Mouse (Mus musculus): ENCODE data around the gene Sf3a2. TPM values are rescaled to one million over a fixed set of nuclear protein-coding genes. Genes with fewer than 3 reads are reported as not detected.
"Not testable (repeated sequence)": the region's sequence is repeated elsewhere in the genome, so short reads cannot be mapped to it uniquely, and the experiment has no call there.

Sf3a2 gene
- polyA plus RNA-seq, 1 experiment = 69.3 TPM

GRCm38 (mm10) chr10:80817164-80817563, 19.2 kb downstream of the Sf3a2 start:
- H3K4me3 ChIP-seq (replicated peaks) = no peak overlapping the region
- H3K27me3 ChIP-seq (ENCODE audit: control insufficient read depth) = peaks cover 17% of the 10 kb centered on the region
- TF ChIP-seq TAL1 (IDR thresholded peaks at IDR 0.05; ENCODE audit: low read length) (no peak), GATA1 (IDR thresholded peaks at IDR 0.05; ENCODE audit: low read length) (no peak)
- H3K4me1 ChIP-seq (ENCODE audit: control insufficient read depth) = peaks cover 42% of the 10 kb centered on the region
- H3K36me3 ChIP-seq (ENCODE audit: control insufficient read depth) = no peaks in the 10 kb centered on the region; the same call in 1 of the 2 replicates
- peaks cover 3% of the 10 kb centered on the region; the same call in 1 of the 2 replicates for H3K9me3 ChIP-seq (ENCODE audit: control insufficient read depth, low read length)

GRCm38 (mm10) chr10:80817955-80818354, 20.0 kb downstream of the Sf3a2 start:
- not testable (repeated sequence) for H3K36me3 ChIP-seq (ENCODE audit: control insufficient read depth); H3K27me3 ChIP-seq (ENCODE audit: control insufficient read depth); H3K4me3 ChIP-seq (replicated peaks); H3K9me3 ChIP-seq (ENCODE audit: control insufficient read depth, low read length)
- peaks cover 49% of the 10 kb centered on the region for H3K4me1 ChIP-seq (ENCODE audit: control insufficient read depth)

- peaks cover 54% of the 10 kb centered on the region for H3K4me1 ChIP-seq (ENCODE audit: control insufficient read depth)
- no peaks in the 10 kb centered on the region for H3K9me3 ChIP-seq (ENCODE audit: control insufficient read depth, low read length)
- peak overlapping the region; percentile 47 for H3K4me3 ChIP-seq (replicated peaks)
- H3K36me3 ChIP-seq (ENCODE audit: control insufficient read depth) = no peaks in the 10 kb centered on the region; the same call in 1 of the 2 replicates
- TF ChIP-seq GATA1 (IDR thresholded peaks at IDR 0.05; ENCODE audit: low read length) (peak; percentile 86), TAL1 (IDR thresholded peaks at IDR 0.05; ENCODE audit: low read length) (peak; percentile 67)
- H3K27me3 ChIP-seq (ENCODE audit: control insufficient read depth) = peaks cover 3% of the 10 kb centered on the region
Measured at GRCm38 (mm10) chr10:80818599-80819281, 20.7 kb downstream of the Sf3a2 start.

GRCm38 (mm10) chr10:80819406-80819805, 21.4 kb downstream of the Sf3a2 start:
- Histone ChIP-seq H3K4me1 (ENCODE audit: control insufficient read depth) (peaks cover 60% of the 10 kb centered on the region), H3K36me3 (ENCODE audit: control insufficient read depth) (no peaks in the 10 kb centered on the region; the same call in 1 of the 2 replicates), H3K4me3 (replicated peaks) (peak overlapping the region; percentile 47), H3K9me3 (ENCODE audit: control insufficient read depth, low read length) (no peaks in the 10 kb centered on the region), H3K27me3 (ENCODE audit: control insufficient read depth) (peaks cover 3% of the 10 kb centered on the region; the same call in 1 of the 2 replicates)
- TF ChIP-seq GATA1 (IDR thresholded peaks at IDR 0.05; ENCODE audit: low read length) = no peak
- no peak for TF ChIP-seq TAL1 (IDR thresholded peaks at IDR 0.05; ENCODE audit: low read length)

GRCm38 (mm10) chr10:80821991-80822390, 24.0 kb downstream of the Sf3a2 start:
- peaks cover 68% of the 10 kb centered on the region for H3K4me1 ChIP-seq (ENCODE audit: control insufficient read depth)
- TF ChIP-seq GATA1 (IDR thresholded peaks at IDR 0.05; ENCODE audit: low read length) = no peak
- no peak for TF ChIP-seq TAL1 (IDR thresholded peaks at IDR 0.05; ENCODE audit: low read length)
- no peaks in the 10 kb centered on the region for H3K27me3 ChIP-seq (ENCODE audit: control insufficient read depth)
- H3K4me3 ChIP-seq (replicated peaks) = no peak overlapping the region
- H3K9me3 ChIP-seq (ENCODE audit: control insufficient read depth, low read length) = no peaks in the 10 kb centered on the region
- no peaks in the 10 kb centered on the region; the same call in 1 of the 2 replicates for H3K36me3 ChIP-seq (ENCODE audit: control insufficient read depth)

DNA sequence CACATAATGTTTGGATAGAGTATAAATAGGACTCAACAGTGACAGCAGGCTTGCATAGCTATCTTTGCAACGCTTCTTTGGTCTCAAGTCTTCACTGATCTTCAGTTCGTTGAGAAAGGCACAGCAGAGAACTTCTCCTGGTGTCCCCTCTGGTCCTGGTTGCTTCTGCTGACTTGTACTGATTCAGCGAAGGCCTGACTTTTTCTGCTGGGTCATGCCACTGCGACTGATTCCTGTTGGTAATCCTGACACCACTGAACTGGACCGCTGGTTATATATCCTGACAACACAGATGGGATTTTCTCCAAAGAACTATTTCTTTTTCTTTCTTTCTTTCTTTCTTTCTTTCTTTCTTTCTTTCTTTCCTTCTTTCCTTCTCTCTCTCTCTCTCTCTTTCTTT, 24.5 kb downstream of the Sf3a2 start:
- H3K4me1 ChIP-seq (ENCODE audit: control insufficient read depth) = peaks cover 68% of the 10 kb centered on the region
- peaks cover 5% of the 10 kb centered on the region for H3K36me3 ChIP-seq (ENCODE audit: control insufficient read depth)
- no peaks in the 10 kb centered on the region for H3K27me3 ChIP-seq (ENCODE audit: control insufficient read depth)
- H3K9me3 ChIP-seq (ENCODE audit: control insufficient read depth, low read length) = no peaks in the 10 kb centered on the region
- peak overlapping the region; percentile 1 for H3K4me3 ChIP-seq (replicated peaks)
- TF ChIP-seq TAL1 (IDR thresholded peaks at IDR 0.05; ENCODE audit: low read length) = no peak
- TF ChIP-seq GATA1 (IDR thresholded peaks at IDR 0.05; ENCODE audit: low read length) = no peak

DNA sequence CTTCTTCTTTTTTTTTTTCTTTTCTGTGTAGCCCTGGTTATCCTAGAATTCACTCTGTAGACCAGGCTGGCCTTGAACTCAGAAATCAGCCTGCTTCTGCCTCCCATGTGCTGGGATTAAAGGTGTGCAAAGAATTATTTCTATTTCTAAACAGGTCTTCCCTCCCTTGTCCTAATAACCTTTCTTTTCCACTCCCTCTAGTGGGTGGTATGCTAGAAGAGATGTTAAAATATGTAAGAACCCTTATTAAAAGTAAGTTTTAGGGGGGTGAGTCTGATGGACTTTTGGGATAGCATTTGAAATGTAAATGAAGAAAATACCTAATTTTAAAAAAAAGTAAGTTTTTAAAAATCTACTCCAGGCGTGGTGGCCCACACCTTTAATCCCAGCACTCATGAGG, 25.3 kb downstream of the Sf3a2 start:
- no peak for TF ChIP-seq TAL1 (IDR thresholded peaks at IDR 0.05; ENCODE audit: low read length)
- no peak for TF ChIP-seq GATA1 (IDR thresholded peaks at IDR 0.05; ENCODE audit: low read length)
- no peak overlapping the region for H3K4me3 ChIP-seq (replicated peaks)
- H3K9me3 ChIP-seq (ENCODE audit: control insufficient read depth, low read length) = no peaks in the 10 kb centered on the region
- peaks cover 13% of the 10 kb centered on the region for H3K36me3 ChIP-seq (ENCODE audit: control insufficient read depth)
- H3K27me3 ChIP-seq (ENCODE audit: control insufficient read depth) = no peaks in the 10 kb centered on the region
- H3K4me1 ChIP-seq (ENCODE audit: control insufficient read depth) = peaks cover 72% of the 10 kb centered on the region

GRCm38 (mm10) chr10:80823847-80824643, 26.0 kb downstream of the Sf3a2 start:
- peaks cover 69% of the 10 kb centered on the region for H3K4me1 ChIP-seq (ENCODE audit: control insufficient read depth)
- H3K9me3 ChIP-seq (ENCODE audit: control insufficient read depth, low read length) = no peaks in the 10 kb centered on the region
- no peaks in the 10 kb centered on the region for H3K27me3 ChIP-seq (ENCODE audit: control insufficient read depth)
- H3K4me3 ChIP-seq (replicated peaks) = no peak overlapping the region
- TF ChIP-seq GATA1 (IDR thresholded peaks at IDR 0.05; ENCODE audit: low read length) (no peak), TAL1 (IDR thresholded peaks at IDR 0.05; ENCODE audit: low read length) (no peak)
- H3K36me3 ChIP-seq (ENCODE audit: control insufficient read depth) = peaks cover 19% of the 10 kb centered on the region

- Histone ChIP-seq H3K9me3 (ENCODE audit: control insufficient read depth, low read length) (no peaks in the 10 kb centered on the region), H3K4me1 (ENCODE audit: control insufficient read depth) (peaks cover 69% of the 10 kb centered on the region), H3K27me3 (ENCODE audit: control insufficient read depth) (no peaks in the 10 kb centered on the region), H3K4me3 (replicated peaks) (no peak overlapping the region), H3K36me3 (ENCODE audit: control insufficient read depth) (peaks cover 27% of the 10 kb centered on the region)
- TF ChIP-seq GATA1 (IDR thresholded peaks at IDR 0.05; ENCODE audit: low read length) (no peak), TAL1 (IDR thresholded peaks at IDR 0.05; ENCODE audit: low read length) (no peak)
Measured at GRCm38 (mm10) chr10:80824827-80825226, 26.8 kb downstream of the Sf3a2 start.
